Mouse (Mus musculus) kidney, adult 18-20 months (tissue): ENCODE data around the gene Hacl1.

Source experiments
- DNase-seq: peaks from one replicate; pipeline ENCODE4 v3.0.0; 2021

The Hacl1 gene

DNA sequence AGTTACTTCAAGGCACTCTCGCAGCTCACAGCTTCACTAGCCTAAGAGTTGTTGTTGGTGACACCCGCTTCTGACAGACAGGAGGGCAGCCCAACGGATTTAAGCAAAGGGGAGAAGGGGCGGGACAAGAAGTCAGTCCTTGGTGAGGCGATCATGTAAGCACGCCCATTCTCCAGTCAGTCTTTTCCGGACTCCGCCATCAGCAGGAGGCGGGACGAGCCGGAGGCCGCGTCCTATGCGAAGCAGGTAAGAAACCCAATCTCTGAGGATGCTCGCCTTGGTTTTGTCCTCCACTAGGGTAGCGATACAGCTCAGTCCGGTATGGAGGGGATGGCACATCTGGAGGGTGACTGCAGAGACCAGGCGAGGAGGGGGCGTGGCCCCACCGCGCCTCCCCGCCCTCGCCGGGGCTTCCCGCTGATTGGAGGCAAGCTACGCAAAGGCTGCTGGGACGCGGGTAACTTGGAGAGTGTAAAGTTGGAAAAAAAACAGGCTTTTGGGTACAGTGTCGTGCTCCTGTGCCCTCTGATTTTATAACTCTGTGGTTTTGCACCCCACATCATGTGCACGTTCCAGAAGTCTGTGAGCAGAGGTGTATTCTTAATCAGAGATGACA, at the start of gene Hacl1, which contains the start of gene Btd:
TSS of gene Hacl1 (minus strand) at position 397 of the 616 bp plus-strand sequence.
TSS of gene Btd (plus strand) at position 139 of the 616 bp plus-strand sequence.
- DNase-seq: peak; percentile 93

DNA sequence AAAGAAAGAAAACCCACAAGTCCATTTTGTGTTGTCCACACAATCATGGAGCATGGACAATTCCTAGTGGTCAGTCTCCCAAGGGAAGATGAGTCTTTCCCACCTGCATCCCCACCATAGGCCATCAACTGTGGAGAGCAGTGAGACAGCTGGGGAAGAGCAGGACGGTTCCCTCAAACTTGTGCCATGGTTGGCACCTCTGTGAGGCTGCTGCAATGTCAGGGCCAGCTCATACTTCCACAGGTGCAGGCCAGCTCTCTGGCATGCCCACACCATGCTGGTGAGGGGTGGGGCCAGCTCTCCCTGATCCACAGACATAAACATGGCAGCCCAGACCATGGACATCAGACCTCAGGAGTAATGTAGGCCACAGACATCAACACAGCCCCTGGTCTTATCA, 45.1 kb upstream of the Hacl1 start:
- DNase-seq: no peak

DNA sequence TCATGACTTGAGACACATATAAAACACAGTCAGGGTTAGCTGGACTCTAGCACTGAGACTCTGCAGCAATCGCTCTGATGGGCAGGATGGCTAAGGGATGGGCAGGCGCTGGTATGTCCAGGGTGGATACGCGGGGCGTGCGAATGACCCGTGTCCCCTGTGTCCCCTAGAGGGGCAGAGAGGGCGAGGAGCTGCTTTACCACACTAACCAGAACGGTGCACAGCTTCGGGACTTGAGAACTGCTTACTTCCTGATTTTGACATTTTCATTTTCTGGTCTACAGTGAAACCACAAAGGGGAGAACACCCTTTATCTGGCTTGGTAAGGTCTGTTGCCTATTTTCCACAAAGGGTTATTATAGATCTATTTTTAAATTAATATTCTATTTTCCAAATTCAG, 44.6 kb upstream of the Hacl1 start:
- DNase-seq: no peak

DNA sequence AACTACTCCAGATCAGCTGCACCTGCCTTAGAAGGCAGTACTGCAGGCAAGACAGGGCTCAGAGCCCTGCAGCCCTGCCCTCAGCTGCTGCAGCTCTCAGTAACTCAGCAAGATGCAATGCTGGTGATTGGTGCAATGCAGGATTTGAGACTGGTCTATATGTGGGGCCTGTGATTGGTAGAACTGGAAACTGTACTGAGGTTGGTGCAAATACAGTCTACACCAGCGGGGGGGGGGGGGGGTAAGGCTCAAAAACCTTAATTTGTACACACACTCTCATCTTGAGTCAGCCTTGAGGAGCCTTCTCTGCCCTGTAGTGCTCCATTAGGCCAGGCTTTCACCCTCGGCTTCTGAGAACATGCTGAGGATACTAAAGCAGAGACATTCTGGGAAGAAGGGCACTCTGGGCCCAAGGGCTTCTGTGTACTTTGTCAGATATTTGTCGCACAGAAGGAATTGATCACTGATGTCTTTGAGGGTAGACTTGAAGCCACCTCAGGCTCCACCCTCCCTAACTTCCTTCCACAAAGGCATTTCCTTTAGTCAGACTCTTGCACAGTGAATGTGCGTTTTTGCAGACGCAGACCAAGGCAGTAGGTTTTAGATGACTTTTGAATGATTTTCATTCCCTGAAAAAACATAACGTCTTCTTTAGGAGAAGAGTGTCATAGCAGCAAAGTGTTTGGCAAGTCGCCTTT, 43.4 kb upstream of the Hacl1 start:
- DNase-seq: no peak

DNA sequence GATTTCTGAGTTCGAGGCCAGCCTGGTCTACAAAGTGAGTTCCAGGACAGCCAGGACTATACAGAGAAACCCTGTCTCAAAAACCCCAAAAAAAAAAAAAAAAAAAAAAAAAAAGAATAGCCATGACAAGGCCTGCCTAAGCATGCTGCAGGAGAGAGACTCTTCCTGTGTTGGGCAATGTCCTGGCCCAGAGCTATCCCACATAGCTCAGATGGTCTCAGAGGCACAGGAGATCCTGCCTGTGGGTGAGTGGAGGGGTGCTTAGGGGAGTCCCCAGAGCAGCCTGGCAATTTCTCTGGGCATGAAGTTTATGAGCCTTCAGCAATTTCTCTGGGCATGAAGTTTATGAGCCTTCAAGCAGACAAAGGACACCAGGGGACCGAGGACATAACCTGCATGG, 42.5 kb upstream of the Hacl1 start:
- DNase-seq: no peak

DNA sequence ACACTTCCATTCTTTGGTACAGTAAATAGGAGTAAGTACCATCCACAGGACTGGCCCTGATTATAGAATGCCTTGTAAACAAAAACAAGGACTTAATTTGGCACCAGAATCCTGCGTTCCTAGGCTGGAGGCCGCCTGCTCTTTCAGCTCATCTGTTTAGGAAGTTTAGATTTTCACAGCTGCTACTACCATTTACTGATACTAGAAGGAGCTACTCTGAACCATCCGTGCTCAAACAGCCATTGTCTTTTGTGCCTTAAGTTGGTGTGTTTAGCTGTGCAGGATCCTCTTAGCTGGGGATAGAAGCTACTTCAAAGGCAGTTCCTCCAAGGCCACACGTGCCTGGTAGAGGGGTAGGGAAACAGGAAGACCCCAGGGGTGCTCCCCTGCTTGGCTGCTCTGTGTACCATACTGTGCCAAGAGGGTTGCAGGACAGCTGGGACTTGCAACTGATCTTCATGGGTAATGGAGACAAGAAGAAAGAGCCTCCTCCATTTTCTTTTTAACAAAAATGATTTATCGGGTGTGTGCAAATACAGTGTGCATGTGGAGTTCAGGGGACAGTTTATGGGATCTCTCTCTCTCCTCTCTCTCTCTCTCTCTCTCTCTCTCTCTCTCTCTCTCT, 41.0 kb upstream of the Hacl1 start:
- DNase-seq: no peak

DNA sequence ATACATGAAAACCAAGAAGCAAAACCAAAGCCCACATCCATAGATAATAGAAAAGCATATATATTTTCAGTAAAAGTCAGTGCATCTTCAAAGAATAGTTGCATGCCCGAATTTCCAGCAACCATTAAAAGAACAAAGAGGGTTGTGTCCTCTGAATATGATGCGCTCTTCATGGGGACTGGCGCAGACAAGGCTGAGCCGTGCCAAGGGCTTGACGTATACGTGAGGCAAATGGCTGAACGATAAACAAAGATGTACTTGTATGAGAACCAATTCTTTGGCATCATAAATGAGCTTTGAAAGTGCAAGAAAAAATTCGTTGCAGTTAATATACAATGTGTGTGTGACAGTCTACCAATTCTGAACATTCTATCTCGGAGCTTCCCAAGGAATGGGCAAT, 40.2 kb upstream of the Hacl1 start:
- no peak for DNase-seq

DNA sequence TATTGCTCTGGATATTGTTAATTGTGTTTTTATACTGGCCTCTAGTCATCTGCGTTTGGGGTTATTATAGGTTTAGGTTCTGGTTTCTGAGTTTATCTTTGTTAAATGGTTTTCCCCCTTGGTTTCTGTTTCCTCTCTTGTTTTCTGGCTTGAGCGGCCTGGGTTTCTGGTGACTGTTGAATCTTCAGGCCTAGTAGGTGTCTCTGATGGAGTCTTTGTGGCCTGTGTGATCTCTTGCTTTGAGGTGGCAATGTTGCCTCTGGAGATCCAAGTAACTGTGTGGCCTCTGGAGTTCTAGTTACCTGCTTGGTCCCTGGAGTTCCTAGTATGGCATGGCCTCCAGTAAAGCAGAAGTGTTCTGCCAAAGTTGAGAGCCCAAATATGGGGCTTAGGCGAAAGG, 39.6 kb upstream of the Hacl1 start:
- no peak for DNase-seq

DNA sequence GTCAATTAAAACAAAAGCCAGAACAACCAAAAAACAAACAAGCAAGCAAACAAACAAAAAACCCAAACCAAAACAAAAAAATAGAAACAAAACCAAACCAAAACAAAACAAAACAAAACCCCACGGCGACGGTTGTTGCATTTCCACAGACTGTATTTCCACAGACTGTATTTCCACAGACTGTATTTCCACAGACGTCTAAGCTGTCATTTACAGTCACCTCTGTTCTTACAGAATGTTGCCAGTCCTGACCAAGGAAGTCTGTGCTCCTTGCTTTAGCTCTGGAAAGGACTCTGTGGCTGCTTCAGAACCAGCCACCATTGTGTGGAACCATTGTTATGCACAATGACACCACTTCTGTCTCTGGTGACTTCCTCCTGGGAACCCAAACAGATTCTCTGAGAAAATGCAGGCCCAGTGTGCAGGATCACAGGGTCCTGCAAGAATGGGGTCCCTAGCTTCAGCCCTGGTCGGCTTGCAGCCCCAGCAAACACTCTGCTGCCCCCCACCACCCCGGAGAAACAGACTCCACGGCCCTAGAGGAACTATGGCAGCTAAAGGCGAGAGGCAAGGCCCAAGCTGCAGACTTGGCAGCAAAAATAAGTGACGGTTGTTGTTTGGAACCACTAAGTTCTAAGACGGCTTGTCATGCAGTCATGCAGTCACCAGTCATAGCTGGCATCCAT, 30.7 kb upstream of the Hacl1 start:
- no peak for DNase-seq

DNA sequence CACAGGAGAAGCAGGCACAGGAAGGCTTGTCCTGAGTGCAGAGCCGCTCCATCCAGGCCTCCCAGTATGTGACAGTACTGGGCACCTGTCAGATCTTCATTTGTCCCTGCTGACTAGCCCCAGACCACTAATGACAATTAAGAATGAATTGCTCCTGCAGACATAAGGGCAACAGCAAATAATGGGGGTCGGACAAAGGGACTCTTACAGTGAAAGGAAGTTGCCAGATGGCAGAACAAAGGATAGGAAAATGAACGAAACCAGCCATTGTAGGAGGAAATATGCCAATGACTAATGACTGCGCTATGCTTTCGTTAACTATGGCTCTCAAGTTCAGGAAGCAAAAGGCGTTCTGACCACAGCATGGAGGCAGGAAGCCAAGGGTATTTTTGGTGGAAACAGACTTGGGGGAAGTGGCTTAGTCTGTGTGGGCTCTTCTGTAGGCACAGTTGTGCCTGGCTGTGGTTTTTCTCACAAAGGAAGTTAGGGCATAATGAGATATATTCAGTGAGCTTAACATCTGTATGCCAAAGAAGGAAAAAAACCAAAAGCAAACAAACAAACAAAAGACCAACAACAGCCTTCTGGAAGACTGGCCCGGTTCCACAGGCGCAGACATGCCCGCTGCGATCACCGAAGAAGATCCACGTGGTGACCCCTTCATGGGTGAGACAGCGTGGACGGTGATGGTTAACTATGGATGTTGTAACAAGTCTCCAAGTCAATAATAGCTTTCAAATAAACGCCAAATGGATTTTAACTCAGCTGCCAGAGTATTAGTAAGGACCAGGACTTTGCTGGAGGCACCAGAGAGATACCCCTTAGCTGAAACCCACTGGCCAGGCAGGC, 28.8 kb upstream of the Hacl1 start:
- no peak for DNase-seq

DNA sequence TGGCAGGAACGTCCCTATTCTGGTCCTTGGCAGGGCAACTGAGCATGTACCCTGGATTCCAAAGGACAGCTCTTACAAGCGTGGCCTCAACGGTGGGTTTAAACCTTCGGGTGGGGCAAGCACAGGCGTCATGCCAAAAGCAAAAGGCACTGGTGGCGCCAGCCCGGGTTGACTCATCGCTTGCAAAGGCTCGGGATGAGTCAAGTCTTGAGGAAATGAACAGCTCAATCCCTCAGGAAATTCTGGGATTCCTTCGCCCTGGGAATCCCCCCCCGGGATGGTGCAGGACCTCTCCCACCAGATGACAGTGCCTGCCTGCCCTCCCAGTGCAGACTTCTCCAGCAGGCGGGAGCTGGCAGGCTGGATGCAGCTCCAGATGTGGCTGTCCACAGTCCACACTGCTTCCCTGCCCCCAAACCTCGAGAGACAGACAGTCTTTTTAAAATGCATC, 28.1 kb upstream of the Hacl1 start:
- DNase-seq: peak; percentile 68

DNA sequence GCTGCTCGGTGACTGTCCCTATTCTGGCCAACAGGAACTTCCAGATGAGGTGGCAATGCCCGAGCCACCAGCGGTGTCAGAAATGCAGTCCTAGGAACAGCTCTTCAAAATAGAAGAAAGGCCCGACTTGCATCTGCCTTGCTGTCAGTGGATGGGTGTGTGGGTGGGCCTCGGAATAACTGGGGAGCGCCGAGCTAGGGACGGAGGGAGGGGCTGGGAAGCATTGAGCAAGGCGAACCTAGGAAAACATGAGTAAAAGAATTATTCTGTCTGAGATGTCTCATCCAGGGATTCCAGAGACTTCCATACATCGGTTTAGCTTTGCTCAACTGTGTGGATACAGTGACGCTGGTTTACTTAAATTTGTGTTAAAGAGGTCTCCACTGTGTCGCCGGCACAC, 27.2 kb upstream of the Hacl1 start:
- DNase-seq: no peak

DNA sequence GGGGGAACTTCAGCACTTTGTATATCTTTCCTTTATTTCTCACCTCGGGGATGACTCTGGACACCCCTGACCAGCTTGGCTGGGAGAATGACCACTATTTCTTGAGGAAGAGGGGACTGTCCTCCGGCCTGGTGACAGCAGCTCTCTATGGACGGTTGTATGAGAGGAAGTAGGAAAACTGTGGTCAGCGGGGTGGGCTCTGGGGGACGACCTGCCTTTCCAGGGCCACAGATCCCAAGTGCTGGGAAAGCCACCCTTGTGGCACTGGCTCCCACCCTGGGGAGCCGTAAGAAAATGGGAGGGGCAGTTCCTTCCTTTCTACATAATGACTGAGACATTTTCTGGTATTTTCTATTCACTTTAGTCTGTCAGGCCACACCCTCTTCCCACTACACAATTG, 26.7 kb upstream of the Hacl1 start:
- no peak for DNase-seq

DNA sequence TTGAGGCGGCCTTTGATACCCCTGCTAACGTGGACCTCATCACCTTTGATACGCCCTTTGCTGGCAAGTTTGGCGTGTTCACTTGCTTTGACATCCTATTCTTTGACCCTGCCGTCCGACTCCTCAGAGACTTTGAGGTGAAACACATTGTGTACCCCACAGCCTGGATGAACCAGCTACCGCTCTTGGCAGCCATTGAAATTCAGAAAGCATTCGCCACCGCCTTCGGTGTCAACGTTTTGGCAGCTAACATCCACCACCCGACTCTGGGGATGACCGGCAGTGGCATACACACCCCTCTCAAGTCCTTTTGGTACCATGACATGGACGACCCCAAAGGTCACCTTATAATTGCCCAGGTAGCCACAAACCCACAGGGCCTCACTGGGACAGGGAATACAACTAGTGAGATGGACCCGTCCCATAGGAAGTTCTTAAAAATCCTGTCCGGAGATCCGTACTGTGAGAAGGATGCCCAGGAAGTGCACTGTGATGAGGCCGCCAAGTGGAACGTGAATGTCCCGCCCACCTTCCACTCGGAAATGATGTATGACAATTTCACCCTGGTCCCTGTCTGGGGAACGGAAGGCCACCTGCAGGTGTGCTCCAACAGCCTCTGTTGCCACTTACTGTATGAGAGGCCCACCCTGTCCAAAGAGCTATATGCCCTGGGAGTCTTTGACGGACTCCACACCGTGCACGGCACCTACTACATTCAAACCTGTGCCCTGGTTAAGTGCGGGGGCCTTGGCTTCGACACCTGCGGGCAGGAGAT, 26.0 kb upstream of the Hacl1 start:
- no peak for DNase-seq

DNA sequence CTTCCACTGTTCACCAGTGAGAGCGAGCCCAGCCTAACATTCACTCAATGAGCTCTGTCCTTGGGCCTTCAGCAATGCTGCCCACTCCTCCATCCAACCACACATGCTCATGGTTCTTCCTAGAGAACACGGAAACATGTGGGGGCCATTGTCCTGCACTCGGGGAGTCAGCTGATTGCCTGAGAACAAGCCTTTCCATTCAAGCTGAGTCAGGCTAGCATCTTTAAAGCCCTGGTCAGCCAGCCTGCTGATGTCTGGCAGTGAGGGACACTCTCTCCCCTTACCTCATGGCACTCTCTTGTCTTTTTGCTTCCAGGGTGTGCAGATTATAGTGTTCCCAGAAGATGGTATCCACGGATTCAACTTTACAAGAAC, 24.5 kb upstream of the Hacl1 start:
- no peak for DNase-seq

DNA sequence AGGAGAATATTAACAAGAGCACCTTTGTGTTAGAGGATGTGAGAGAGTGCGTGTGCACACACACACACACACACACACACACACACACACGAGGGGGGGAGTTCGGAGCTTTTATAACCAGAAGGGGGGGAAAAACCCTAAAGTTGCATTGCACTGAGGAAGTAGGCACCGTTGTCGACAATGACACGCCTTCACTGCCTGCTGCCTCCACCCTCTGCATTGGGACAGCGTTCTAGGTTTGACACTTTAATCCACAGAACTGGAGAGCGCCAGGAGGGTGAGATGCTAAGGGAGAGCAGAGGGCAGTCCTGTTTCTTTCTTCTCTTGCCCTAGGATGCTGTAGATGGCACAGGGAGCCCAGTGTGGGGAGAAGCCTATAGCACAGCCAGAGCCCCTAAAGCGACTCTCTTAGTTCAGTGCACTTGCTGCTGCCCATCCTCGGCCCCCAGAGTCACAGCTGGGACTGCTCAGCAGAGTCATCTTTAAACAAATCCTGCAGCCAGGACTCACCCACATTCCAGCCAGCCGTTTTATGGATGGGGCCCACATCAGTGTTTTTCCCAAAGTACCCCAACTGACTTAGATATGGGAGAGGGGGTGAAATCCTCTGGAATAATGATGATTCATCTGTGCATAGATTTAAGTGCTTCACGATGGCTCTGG, 23.9 kb upstream of the Hacl1 start:
- no peak for DNase-seq

DNA sequence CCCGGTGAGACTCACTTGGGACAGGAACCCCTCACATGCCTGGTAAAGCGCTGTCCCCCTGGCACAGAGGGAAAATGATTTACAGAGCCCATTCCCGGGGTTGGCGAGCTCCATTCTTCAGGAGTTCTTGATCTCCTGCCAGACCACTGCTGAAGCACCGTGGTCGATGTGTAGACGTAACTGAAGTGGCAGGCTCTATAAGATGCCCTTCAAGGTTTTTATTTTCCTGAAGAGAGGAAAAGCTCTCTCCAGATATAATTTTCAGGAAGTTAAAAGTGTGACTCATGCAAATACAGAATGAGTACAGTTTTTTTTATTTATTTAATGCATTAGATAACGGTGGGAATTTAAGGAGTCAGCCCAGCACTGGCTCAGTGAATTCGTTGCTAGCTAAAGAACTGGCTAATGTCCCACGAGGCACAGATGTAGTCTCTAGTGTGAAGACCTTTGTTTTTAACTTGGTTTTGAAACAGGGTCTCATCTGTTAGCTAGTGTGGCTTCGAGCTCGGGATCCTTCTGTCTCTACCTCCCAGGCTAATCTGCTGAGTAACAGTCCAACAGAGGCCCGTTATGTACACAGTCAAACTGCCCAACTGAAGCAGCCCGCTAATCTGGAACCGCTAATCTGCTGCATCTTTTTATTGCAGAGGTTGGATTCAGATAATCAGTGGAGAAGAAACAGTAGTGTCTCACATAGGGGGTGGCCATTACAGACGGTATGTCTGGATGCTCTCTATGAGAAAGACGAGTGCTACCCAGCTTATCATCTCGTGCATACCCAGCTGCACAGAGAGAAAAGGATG, 23.2 kb upstream of the Hacl1 start:
- DNase-seq: no peak

DNA sequence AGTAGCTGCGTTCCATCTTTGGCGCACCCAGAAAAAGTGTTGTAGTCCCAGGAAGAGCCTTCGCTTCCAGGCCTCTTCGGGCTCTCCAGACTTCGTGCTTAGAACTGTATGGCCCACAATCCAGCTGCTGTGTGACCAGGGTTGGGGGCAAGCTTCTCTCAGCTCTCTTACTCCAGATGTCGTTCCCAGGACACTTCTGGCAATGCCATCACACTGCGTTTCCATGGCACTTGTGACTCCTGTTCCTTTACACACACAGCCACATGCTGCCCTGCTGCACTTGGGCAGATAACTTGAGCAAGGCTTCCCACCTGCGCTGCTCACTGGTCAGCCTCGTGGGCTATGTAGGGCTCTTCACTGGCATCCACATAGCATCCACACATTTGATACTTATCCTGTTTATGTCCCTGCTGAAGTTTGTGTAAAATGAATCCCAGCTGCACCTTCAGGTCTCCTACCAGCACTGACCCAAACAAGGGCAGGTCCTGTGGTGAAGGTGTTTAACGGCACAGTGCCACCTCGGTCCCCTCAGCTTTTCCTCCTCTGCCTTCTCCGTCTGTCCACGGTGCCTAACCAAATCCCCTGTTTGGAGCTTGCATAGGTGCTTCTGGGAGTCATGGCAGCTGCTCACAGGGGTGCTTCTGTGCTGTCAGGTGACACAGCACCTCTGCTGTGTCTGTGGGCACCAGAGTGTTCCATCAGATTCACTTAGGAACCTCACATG, 22.5 kb upstream of the Hacl1 start:
- DNase-seq: no peak

DNA sequence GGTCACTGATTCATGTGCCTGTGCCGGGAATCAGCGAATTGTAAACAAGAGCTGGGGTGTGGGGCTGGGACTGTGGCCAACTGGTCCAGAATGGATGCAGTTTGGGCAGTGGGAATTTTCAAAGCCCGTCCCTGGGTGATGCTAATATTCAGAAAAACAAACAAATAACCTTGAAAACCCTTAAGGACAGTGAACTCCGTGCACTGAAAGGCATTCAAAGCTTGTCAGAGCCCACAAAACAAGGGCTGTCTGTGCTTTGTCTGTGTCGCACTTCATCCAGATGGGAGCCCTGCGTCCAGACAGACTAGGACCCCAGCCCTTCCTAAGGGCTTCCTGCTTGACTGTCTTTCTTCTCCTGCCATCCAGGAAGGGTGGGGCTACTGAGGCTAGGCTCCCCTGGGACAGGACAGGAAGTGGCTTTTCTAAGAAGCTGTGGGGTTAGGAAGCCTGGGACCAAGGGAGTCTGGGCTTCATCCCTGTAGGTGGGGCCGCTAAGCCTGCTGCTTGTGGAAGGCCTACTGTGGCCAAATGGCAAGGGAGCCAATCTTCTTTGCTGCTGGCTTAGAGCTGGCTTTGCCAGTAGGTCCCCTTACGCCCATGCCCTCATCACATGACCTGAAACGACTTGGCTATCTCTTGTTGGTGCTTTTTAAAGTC, 21.6 kb upstream of the Hacl1 start:
- DNase-seq: peak; percentile 75
